Mouse (Mus musculus) ES-Bruce4 (cell line): ENCODE data around the gene Atpaf2. TPM values are rescaled to one million over a fixed set of nuclear protein-coding genes. Genes with fewer than 3 reads are reported as not detected.
A peak's percentile ranks its signal among the peaks of the same experiment; 100 is the strongest.

Experiments
- H3K27ac ChIP-seq: 2 replicates; pipeline ENCODE4 v1.5.1; 2012; ENCODE audit warnings: low read length, inconsistent platforms; ENCODE audit not compliant: insufficient read depth
- H3K27me3 ChIP-seq: 2 replicates; pipeline ENCODE4 v1.6.1; 2012; ENCODE audit warnings: mild to moderate bottlenecking, low read length, inconsistent platforms; ENCODE audit not compliant: control insufficient read depth, poor library complexity, insufficient read depth, severe bottlenecking
- H3K36me3 ChIP-seq: 2 replicates; pipeline ENCODE4 v1.6.1; 2012; ENCODE audit warnings: inconsistent platforms, mild to moderate bottlenecking, low read length, moderate library complexity; ENCODE audit not compliant: control insufficient read depth, poor library complexity, insufficient read depth, severe bottlenecking
- H3K4me1 ChIP-seq: one replicate; pipeline ENCODE4 v1.8.1; 2011; ENCODE audit warnings: low read length; ENCODE audit not compliant: control insufficient read depth, insufficient read depth
- H3K4me3 ChIP-seq: 2 replicates; pipeline ENCODE4 v1.5.1; 2011; ENCODE audit warnings: low read depth, mild to moderate bottlenecking, low read length
- H3K9ac ChIP-seq: 2 replicates; pipeline ENCODE4 v1.6.1; 2012; ENCODE audit warnings: low read depth, mild to moderate bottlenecking, inconsistent platforms; ENCODE audit not compliant: poor library complexity, severe bottlenecking
- H3K9me3 ChIP-seq: replicated peaks from 2 replicates; pipeline ENCODE4 v1.6.1; 2012; ENCODE audit warnings: mild to moderate bottlenecking, low read length, inconsistent platforms; ENCODE audit not compliant: control insufficient read depth, poor library complexity, insufficient read depth, severe bottlenecking
- CTCF ChIP-seq: IDR thresholded peaks from one replicate; pipeline ENCODE4 v1.8.1; 2011; ENCODE audit warnings: low read depth, low read length
- EP300 ChIP-seq: IDR thresholded peaks from 2 replicates; pipeline ENCODE4 v1.6.1; 2011; ENCODE audit warnings: low read depth, low read length; ENCODE audit not compliant: insufficient read depth
- POLR2A ChIP-seq: IDR thresholded peaks from one replicate; pipeline ENCODE4 v1.8.1; 2011; ENCODE audit warnings: low read length; ENCODE audit not compliant: insufficient read depth
- polyA plus RNA-seq: library from polyadenylated mRNA; stranded (reverse); fragments of >200 nt; gene quantifications from 2 replicates; pipeline ENCODE4 v1.2.4, GENCODE M21; 2011; ENCODE audit warnings: low read depth; ENCODE audit not compliant: missing spikeins, insufficient read depth, insufficient read length

Atpaf2 gene
- polyA plus RNA-seq, 1 experiment: 28.2 TPM

DNA sequence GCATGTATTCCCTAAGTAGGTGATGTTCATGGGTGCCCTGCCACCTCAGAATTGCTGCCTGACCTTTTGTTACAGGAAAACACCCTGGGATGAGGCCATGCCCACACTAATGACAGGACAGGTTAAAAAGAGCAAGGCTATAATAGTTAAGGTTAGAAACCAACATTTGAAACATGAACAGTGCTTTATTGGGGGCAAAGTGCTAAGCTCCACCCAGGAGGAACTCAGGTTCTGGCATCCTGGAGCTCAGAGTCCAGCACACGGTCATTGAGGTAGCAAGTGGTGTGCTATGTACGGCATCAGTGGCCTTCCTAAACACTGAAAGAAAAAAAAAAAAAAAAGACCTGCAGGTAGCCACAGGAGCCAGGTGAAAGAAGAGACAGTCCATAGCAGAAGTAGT lies 30.3 kb downstream of the Atpaf2 start:
- Histone ChIP-seq H3K36me3 (no peaks in the 10 kb centered on the region), H3K9ac (no peak overlapping the region), H3K27ac (no peak overlapping the region), H3K4me1 (no peaks in the 10 kb centered on the region), H3K27me3 (no peaks in the 10 kb centered on the region), H3K4me3 (no peak overlapping the region), H3K9me3 (no peaks in the 10 kb centered on the region)
- no peak for TF ChIP-seq EP300
- TF ChIP-seq POLR2A: no peak
- TF ChIP-seq CTCF: no peak

DNA sequence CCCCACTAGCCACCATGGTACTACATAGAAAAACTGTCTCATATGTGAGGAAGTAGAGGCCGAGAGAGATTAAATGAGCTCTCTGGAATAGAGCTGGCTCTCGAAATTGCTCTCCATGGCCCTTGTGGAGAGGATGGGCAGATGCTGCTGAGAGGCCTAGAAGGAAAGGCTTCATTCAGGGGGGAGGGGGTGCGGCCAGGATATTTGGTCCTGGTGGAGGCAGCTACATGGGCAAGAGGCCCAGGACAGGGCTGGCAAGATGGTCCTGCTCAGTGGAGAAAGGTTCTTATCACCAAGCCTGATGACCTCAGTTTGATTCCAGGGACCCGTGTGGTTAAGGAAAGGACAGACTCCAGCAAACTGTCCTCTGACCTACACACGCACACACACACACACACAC lies 32.3 kb downstream of the Atpaf2 start:
- no peak for TF ChIP-seq CTCF
- no peak for TF ChIP-seq EP300
- TF ChIP-seq POLR2A: no peak
- Histone ChIP-seq H3K27ac (no peak overlapping the region), H3K9me3 (no peaks in the 10 kb centered on the region), H3K9ac (no peak overlapping the region), H3K36me3 (no peaks in the 10 kb centered on the region), H3K4me1 (no peaks in the 10 kb centered on the region), H3K4me3 (no peak overlapping the region), H3K27me3 (no peaks in the 10 kb centered on the region)

DNA sequence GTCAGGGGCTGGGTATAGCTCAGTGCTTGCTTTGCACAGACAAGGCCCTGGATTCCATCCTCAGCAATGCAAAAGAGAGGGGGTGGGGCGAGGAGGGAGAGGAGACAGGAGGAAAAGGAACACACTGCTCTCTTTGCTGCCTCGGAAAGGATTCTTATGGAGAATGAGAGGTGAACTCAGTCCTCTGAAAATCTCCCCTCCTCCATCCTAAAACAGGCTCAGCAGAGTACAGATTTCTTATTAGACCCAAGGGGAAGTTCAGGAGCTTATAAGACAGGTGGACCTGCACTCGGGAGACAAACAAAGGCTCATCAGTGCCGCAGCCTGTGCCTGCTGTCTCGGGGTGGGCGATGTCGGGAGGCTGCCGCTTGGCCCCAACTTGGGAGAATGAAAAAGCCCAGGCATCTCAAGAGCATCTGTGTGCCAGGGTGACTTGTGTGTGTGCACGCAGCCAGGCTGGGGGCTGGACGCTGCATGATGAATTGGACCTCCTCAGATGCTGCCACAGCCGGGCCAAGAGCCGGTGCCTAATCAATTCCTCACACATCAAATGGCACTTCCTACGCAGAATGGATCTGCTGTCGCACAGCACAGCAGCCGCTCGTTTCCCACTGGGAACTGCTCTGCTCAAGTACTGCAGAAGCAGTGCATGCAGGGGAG lies 33.4 kb downstream of the Atpaf2 start:
- Histone ChIP-seq H3K27ac (no peak overlapping the region), H3K27me3 (no peaks in the 10 kb centered on the region), H3K36me3 (no peaks in the 10 kb centered on the region), H3K4me1 (no peaks in the 10 kb centered on the region), H3K9ac (peak overlapping the region; percentile 29; the same call in 1 of the 2 replicates), H3K4me3 (peak overlapping the region; percentile 43), H3K9me3 (no peaks in the 10 kb centered on the region)
- TF ChIP-seq CTCF (no peak), POLR2A (no peak), EP300 (no peak)

DNA sequence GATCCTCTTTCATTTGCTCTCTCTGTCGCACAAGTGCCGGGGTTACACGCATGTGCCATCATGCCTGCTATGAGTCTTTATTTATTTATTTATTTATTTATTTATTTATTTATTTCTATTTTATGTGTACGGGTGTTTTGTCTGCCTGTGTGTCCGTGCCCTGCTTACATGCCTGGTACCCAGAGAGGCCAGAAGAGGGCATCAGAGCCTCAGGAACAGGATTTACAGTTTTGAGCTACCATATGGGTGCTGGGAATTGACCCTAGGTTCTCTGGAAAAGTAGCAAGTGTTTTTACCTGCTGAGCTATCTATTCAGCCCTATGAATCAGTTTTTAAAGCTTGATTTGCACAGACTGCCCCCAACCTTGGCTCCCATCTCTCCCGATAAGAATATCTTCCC lies 34.7 kb downstream of the Atpaf2 start:
- no peak overlapping the region for H3K9ac ChIP-seq
- peak; percentile 48 for TF ChIP-seq CTCF
- TF ChIP-seq POLR2A: no peak
- TF ChIP-seq EP300: no peak
- no peaks in the 10 kb centered on the region for H3K27me3 ChIP-seq
- no peaks in the 10 kb centered on the region for H3K9me3 ChIP-seq
- no peak overlapping the region for H3K4me3 ChIP-seq
- H3K27ac ChIP-seq: no peak overlapping the region
- no peaks in the 10 kb centered on the region for H3K36me3 ChIP-seq
- H3K4me1 ChIP-seq: no peaks in the 10 kb centered on the region

DNA sequence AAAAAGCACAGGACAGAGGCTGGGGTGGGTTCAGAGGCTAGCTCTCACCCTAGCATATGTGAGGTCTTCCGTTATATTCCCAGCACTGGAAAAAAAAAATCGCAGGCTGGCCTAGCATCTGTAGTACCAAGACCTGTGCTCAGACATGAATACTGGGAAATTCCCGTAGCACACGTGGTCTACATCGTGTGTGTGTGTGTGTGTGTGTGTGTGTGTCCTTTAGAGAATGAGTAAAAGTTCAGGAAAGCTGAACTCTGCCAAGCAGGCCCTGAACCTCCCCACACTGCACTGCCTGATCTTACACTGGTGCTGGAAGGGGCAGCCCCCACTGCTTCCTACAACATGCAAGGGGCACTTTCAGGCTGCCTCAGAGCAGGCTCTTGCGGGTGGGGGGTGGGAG lies 43.8 kb downstream of the Atpaf2 start:
- no peaks in the 10 kb centered on the region for H3K36me3 ChIP-seq
- H3K4me3 ChIP-seq: no peak overlapping the region
- H3K4me1 ChIP-seq: no peaks in the 10 kb centered on the region
- H3K9me3 ChIP-seq: no peaks in the 10 kb centered on the region
- H3K27me3 ChIP-seq: no peaks in the 10 kb centered on the region
- no peak overlapping the region for H3K27ac ChIP-seq
- no peak overlapping the region for H3K9ac ChIP-seq
- TF ChIP-seq CTCF: no peak
- TF ChIP-seq EP300: no peak
- TF ChIP-seq POLR2A: no peak

DNA sequence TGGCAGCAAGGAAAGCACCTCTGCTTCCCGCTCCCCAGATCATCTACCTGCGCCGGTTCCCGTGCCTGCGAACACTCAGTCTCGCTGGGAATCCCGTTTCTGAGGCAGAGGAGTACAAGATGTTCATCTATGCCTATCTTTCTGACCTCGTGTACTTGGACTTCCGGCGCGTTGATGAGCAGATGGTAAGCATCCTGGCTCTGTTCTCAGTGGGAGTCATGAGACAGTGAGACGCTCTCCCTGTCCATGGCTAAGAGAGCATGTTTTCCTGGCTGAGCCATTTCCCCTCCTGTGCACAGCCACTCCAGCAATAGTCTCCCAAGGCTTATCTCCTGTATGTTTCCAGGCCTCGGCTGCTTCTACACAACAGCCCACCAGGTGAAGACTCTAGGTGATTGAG lies 47.8 kb downstream of the Atpaf2 start:
- no peak overlapping the region for H3K9ac ChIP-seq
- TF ChIP-seq CTCF (no peak), EP300 (no peak), POLR2A (no peak)
- H3K27ac ChIP-seq: no peak overlapping the region
- H3K27me3 ChIP-seq: no peaks in the 10 kb centered on the region
- no peak overlapping the region for H3K4me3 ChIP-seq
- no peaks in the 10 kb centered on the region for H3K9me3 ChIP-seq
- no peaks in the 10 kb centered on the region for H3K36me3 ChIP-seq
- H3K4me1 ChIP-seq: no peaks in the 10 kb centered on the region
